Mouse (Mus musculus) 3134 (cell line): ENCODE results near the gene Plce1.
A peak's percentile ranks its signal among the peaks of the same experiment; 100 is the strongest.

ENCODE experiments used
- DNase-seq: peaks from one replicate; pipeline ENCODE4 v3.0.0-alpha.2; 2011; ENCODE audit warnings: low spot score; ENCODE audit not compliant: insufficient read length; ENCODE audit errors: extremely low read depth

Gene Plce1

DNA sequence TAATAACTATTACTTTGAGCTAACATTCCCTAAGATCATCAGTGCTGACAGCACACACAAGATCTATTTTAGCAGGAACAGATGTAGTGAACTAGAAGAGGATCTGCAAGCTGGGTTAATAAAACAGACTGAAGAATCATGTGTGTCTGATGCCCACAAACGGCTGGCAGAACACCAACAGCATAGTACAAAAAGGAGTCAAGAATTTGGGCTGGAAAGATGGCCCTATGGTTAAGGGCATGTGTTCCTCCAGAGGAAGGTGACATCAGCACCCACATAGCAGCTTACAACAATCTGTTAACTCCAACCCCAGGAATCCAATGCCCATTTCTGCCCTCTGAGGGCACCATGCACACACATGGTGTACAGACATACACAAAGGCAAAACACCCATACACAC, 317.4 kb downstream of the Plce1 start:
- no peak for DNase-seq

GRCm38 (mm10) chr19:38798801-38799200, 317.9 kb downstream of the Plce1 start:
- no peak for DNase-seq

GRCm38 (mm10) chr19:38818191-38818590, 337.3 kb downstream of the Plce1 start:
- no peak for DNase-seq

- DNase-seq, result peak; percentile 91
Observed at GRCm38 (mm10) chr19:38818766-38819426, 338.0 kb downstream of the Plce1 start, which contains the start of gene Noc3l. Gene Noc3l, minus strand, starts transcription at chr19:38819237.

DNA sequence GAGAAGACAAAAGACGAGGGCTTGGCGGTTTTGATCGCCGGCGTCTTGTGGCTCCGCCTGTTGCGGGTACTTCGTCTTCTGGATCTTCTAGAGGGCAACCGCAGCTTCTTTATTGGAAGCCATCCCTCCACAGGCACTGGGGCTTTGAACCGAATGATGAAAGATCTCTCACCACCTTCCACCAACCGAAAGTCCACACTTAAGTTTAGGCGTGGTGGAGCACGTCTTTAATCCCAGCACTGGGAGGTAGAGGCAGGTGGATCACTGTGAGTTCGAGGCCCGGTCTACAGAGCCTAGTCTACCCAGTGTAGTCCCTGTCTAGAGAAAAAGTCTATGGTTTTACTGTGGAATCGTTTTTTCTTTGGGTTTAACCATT, 338.5 kb downstream of the Plce1 start:
- no peak for DNase-seq

- DNase-seq, result no peak
Observed at GRCm38 (mm10) chr19:38820186-38820804, 339.4 kb downstream of the Plce1 start.

GRCm38 (mm10) chr19:38833224-38833623, 352.3 kb downstream of the Plce1 start:
- no peak for DNase-seq
